Mouse (Mus musculus) left cerebral cortex, adult 8-10 months (tissue): ENCODE data around the gene Wls. TPM values are rescaled to one million over a fixed set of nuclear protein-coding genes. Genes with fewer than 3 reads are reported as not detected.

Experiments used
- DNase-seq, 2 experiments: peaks; one replicate each; pipeline ENCODE4 v3.0.0; 2022; ENCODE audit warnings: low spot score in 2 of 2
- total RNA-seq, 4 experiments: library from RNA; stranded (reverse); gene quantifications; 2 replicates each; pipeline ENCODE4 v1.2.4; 2022

Gene Wls
- total RNA-seq, 4 experiments from 2014 or later = 37.5 to 45.7 (median 42.6) TPM

DNA sequence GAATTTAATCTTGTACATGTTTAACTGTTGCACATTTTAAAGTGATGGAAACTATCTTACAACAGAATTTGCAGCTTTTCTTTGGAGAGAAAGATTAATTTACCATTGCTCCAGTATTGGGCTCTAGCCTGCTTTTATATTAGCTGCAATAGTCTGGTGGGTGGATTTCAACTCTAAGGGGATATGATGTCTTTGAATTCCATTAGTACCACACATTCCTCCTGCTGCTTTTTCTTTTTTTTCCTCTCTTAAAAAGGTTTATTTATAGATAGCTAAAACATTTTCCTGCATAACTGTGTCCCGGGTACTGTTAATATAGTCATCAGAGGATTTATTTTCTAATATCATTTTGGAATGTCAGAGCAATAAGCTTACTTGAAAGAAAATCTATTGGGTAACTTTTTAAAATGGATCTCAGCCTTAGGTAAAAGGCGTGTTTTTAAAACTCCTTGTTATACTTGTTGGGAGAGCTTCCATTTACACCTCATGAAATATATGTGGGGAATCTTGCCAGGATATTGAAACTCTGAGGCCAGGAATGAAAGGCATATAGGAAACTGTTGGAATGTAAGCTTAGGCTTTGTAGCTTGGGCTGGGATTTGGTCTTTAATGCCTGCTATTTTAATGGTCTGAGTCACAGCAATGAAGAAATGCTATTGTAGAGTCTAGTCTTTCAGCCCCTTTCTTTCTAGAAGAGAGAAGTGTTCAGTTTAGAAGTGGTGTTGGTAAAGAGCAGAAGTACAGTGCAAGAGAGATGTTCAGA is 78.0 kb downstream of the Wls start:
- no peak for DNase-seq

Other genes with a start within 250 kb of the Wls start
- 1 to 10 TPM; 1.2 to 2.6 (median 1.9) TPM for gene Rpe65, start 240.5 kb upstream of the Wls start, total RNA-seq